Mouse (Mus musculus): Measurements from ENCODE around the gene Clk4. TPM values are rescaled to one million over a fixed set of nuclear protein-coding genes. Genes with fewer than 3 reads are reported as not detected.

The Clk4 gene
- 100 to 1,000 TPM; 172 to 219 TPM for polyA plus RNA-seq (2017; shearing (Covaris generic))

GRCm38 (mm10) chr11:51261680-51262219 is at the start of gene Clk4:
Gene Clk4 (plus strand): TSS chr11:51261730.

GRCm38 (mm10) chr11:51220308-51220707 is 41.2 kb upstream of the Clk4 start, which contains the start of gene Gm12569:
Gene Gm12569 (plus strand): TSS chr11:51220473.

GRCm38 (mm10) chr11:51262342-51263285 is 1.1 kb downstream of the Clk4 start, which contains the start of gene BC049762:
Gene BC049762 (minus strand): TSS chr11:51263046.

GRCm38 (mm10) chr11:51289564-51290041 is 28.1 kb downstream of the Clk4 start, which contains the start of gene Col23a1:
Gene Col23a1 (plus strand): TSS chr11:51289920.

Other genes starting within 250 kb of the Clk4 start
- 1 to 10 TPM in 1 of 2 experiments, under 1 TPM in 1; 0.07 to 1.1 TPM for gene Olfr54, start 247.5 kb upstream of the Clk4 start, polyA plus RNA-seq (2017; shearing (Covaris generic))
- gene Olfr1375, start 213.6 kb upstream of the Clk4 start, polyA plus RNA-seq (2017; shearing (Covaris generic)) = not detected
- gene Zfp354a, start 202.5 kb upstream of the Clk4 start, polyA plus RNA-seq (2017; shearing (Covaris generic)) = under 1 TPM in 1 of 2 experiments, not detected in 1; 0.26 TPM
- under 1 TPM in 1 of 2 experiments, not detected in 1; 0.42 TPM for gene Gm12569, start 41.3 kb upstream of the Clk4 start, polyA plus RNA-seq (2017; shearing (Covaris generic))
- gene BC049762, start 1.3 kb downstream of the Clk4 start, polyA plus RNA-seq (2017; shearing (Covaris generic)) = under 1 TPM in 1 of 2 experiments, not detected in 1; 0.30 TPM
- gene Col23a1, start 28.2 kb downstream of the Clk4 start, polyA plus RNA-seq (2017; shearing (Covaris generic)) = 1 to 10 TPM in 1 of 2 experiments, under 1 TPM in 1; 0.90 to 2.3 TPM